Mouse (Mus musculus) lung, postnatal 0 days (tissue): Measurements from ENCODE around the gene Arl13b.

Experiments
- CTCF ChIP-seq: IDR thresholded peaks from 2 replicates; pipeline ENCODE4 v1.5.1; 2016; ENCODE audit warnings: antibody characterized with exemption, mild to moderate bottlenecking
- EP300 ChIP-seq: IDR thresholded peaks from 2 replicates; pipeline ENCODE4 v1.6.1; 2016; ENCODE audit warnings: antibody characterized with exemption, mild to moderate bottlenecking, control low read depth

DNA sequence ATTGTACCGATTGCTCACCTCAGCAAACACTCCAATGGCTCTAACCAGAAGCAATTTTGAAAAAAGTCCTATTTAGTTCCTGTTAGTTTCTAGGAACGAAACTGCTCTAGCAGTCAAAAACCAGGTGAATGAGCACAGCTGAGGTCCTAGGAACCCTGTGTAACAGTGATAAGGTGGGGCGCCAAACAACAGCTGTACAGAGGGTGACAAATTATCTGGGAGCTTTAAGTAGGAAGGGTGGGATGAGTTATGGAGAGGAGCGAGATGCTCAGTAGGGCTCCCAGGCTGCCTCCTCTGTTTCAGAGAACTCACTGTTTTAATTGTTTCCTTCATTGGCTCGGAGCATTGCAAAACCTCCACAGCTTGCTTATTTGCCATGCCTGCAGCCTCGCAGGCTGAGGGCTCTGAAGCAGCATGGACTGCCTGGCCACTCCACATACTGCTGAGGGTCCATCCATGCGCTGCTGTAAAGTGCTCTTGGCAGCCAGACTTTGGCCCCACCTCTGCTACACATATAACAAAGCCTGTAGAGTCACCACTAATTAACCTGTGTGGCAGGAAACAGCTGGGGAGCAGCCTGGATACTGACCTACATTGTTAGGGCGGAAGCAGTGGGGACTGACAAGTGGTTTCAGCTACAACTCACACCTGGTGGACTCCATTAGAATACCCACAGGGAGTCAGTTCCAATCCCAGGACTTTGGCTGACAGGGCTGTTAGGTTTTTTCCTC lies 39.4 kb downstream of the Arl13b start:
- TF ChIP-seq CTCF: no peak
- no peak for TF ChIP-seq EP300
